ENCODE assay signal across 12 mouse cellular contexts in genomic region chr17:49477370-49477769, GRCm38 (mm10). TPM values are rescaled to one million over a fixed set of nuclear protein-coding genes. Genes with fewer than 3 reads are reported as not detected.
A peak's percentile ranks its signal among the peaks of the same experiment; 100 is the strongest.
DNase-seq lines count a peak whose midpoint lies in the region; ATAC-seq lines count a peak whose summit lies in the region.
"Had no signal": no experiment of that assay in that cellular context is flagged by ENCODE, and none has a peak within 500 bp of the region (broad histone marks: within the 10 kb centered on the region; RNA-seq: fewer than 3 reads in every experiment).

No protein-coding gene starts in this region.

- H3K9ac ChIP-seq in heart, embryonic 12.5 days = no peak overlapping the region
- H3K9ac ChIP-seq: hindbrain, embryonic 13.5 days had no signal

- H3K4me3 ChIP-seq in heart, embryonic 12.5 days = no peak overlapping the region
- H3K4me3 ChIP-seq: hindbrain, embryonic 13.5 days had no signal

- peak; percentile 54; the same call in 1 of the 2 replicates for ATAC-seq in heart, embryonic 12.5 days (ENCODE audit: insufficient number of reproducible peaks, low FRiP score)

- WGBS in heart, embryonic 12.5 days = 43% methylated on average over 4 of the region's 4 CpGs

- H3K4me1 ChIP-seq in heart, embryonic 12.5 days (replicated peaks) = peaks cover 23% of the 10 kb centered on the region

- H3K9me3 ChIP-seq in heart, embryonic 12.5 days (replicated peaks) = no peaks in the 10 kb centered on the region
- H3K9me3 ChIP-seq: hindbrain, embryonic 13.5 days had no signal

- no peak overlapping the region for H3K4me2 ChIP-seq in heart, embryonic 12.5 days
- H3K4me2 ChIP-seq: hindbrain, embryonic 13.5 days had no signal

- no peak overlapping the region for H3K27ac ChIP-seq in heart, embryonic 12.5 days (ENCODE audit: poor library complexity, severe bottlenecking)
- H3K27ac ChIP-seq: hindbrain, embryonic 13.5 days; macrophage had no signal

- no peak for DNase-seq in heart, adult 18-20 months
- DNase-seq in kidney, adult 18-20 months = peak; percentile 29
- DNase-seq in kidney, postnatal 36 days = peak; percentile 60 to 71
- peak; percentile 63 for DNase-seq in lung, postnatal 25 days (ENCODE audit: low spot score)
- DNase-seq in left cerebral cortex, adult 8-10 months (ENCODE audit: low spot score in 2 of 2) = no peak
- no peak for DNase-seq in layer of hippocampus, postnatal 10 days (ENCODE audit: low spot score in 2 of 2)
- no peak for DNase-seq in left cerebral cortex, adult 18-20 months (ENCODE audit: low spot score in 2 of 2)
- DNase-seq: cerebellum, adult 2 months; thymus, adult 18-20 months had no signal

- H3K27me3 ChIP-seq in heart, embryonic 12.5 days (replicated peaks) = no peaks in the 10 kb centered on the region
- H3K27me3 ChIP-seq: hindbrain, embryonic 13.5 days had no signal

- H3K36me3 ChIP-seq in heart, embryonic 12.5 days = peaks cover 41% of the 10 kb centered on the region
- H3K36me3 ChIP-seq: hindbrain, embryonic 13.5 days had no signal

RNA-seq across cellular contexts. Expression of gene Mocs1, which starts 49.2 kb away (rescaled TPM):
- 6.6 TPM in 2 replicates for polyA plus RNA-seq in heart, embryonic 12.5 days (2016; fragmentation: Nextera tagmentation; extraction: Ambion mirVana)
- total RNA-seq in heart, adult 18-20 months (2021) = 10 to 100 TPM; 19.9 to 24.0 TPM
- total RNA-seq in left cerebral cortex, adult 8-10 months (2022) = 10 to 100 TPM; 11.7 to 20.4 (median 16.0) TPM
- total RNA-seq in layer of hippocampus, postnatal 10 days (2021) = 10 to 100 TPM; 12.7 to 13.4 TPM
- total RNA-seq in left cerebral cortex, adult 18-20 months (2021) = 10 to 100 TPM; 14.6 to 15.2 TPM

Comparison
In these comparisons a context has a peak if more than half of its experiments do, and no peak if none do; other contexts are left out.
1. DNase-seq: peak in kidney, adult 18-20 months (single experiment), kidney, postnatal 36 days (2 of 2) and lung, postnatal 25 days (single experiment); none in heart, adult 18-20 months (0 of 2), left cerebral cortex, adult 8-10 months (0 of 2), layer of hippocampus, postnatal 10 days (0 of 2) and left cerebral cortex, adult 18-20 months (0 of 2).